Mouse (Mus musculus) limb, embryonic 12.5 days (tissue): ENCODE measurements at regions not wholly inside any gene's neighbourhood (a gene's known extent, or its start where the extent isn't known, plus 50 kb on each side); places are given as distances from the start of the nearest gene placed in this dataset.
A peak's percentile ranks its signal among the peaks of the same experiment; 100 is the strongest.

Experiments used
- ATAC-seq: fragments of 200-750 bp; cut with Nextera tagmentation; 2 replicates; pipeline ENCODE4 v1.8.0; 2017; ENCODE audit warnings: low read depth, moderate TSS enrichment; ENCODE audit not compliant: insufficient number of reproducible peaks, insufficient read depth, low FRiP score, low TSS enrichment
- H3K27ac ChIP-seq: fragments of 300-500 bp; sonication (generic); 2 replicates; pipeline ENCODE4 v1.5.1; 2016; ENCODE audit warnings: mild to moderate bottlenecking, moderate library complexity
- H3K27me3 ChIP-seq: fragments of 300-500 bp; sonication (generic); 2 replicates; pipeline ENCODE4 v1.6.1; 2016; ENCODE audit warnings: mild to moderate bottlenecking, moderate library complexity
- H3K36me3 ChIP-seq: fragments of 300-500 bp; sonication (generic); 2 replicates; pipeline ENCODE4 v1.6.1; 2016; ENCODE audit warnings: mild to moderate bottlenecking, moderate library complexity
- H3K4me1 ChIP-seq: fragments of 300-500 bp; sonication (generic); replicated peaks from 2 replicates; pipeline ENCODE4 v1.6.1; 2016
- H3K4me2 ChIP-seq: fragments of 300-500 bp; sonication (generic); 2 replicates; pipeline ENCODE4 v1.6.1; 2016; ENCODE audit warnings: mild to moderate bottlenecking, moderate library complexity
- H3K4me3 ChIP-seq: fragments of 300-500 bp; sonication (generic); replicated peaks from 2 replicates; pipeline ENCODE4 v1.5.1; 2016; ENCODE audit warnings: mild to moderate bottlenecking
- H3K9ac ChIP-seq: fragments of 300-500 bp; sonication (generic); replicated peaks from 2 replicates; pipeline ENCODE4 v1.6.1; 2016; ENCODE audit warnings: mild to moderate bottlenecking, moderate library complexity
- H3K9me3 ChIP-seq: fragments of 300-500 bp; sonication (generic); 2 replicates; pipeline ENCODE4 v1.6.1; 2016; ENCODE audit warnings: mild to moderate bottlenecking, moderate library complexity
- WGBS: fragments of 180-500 bp; shearing (Covaris S2); methylation state at CpG from one replicate; pipeline ENCODE4 v1.1.7; 2016; 5-methylcytosine and 5-hydroxymethylcytosine counted together

DNA sequence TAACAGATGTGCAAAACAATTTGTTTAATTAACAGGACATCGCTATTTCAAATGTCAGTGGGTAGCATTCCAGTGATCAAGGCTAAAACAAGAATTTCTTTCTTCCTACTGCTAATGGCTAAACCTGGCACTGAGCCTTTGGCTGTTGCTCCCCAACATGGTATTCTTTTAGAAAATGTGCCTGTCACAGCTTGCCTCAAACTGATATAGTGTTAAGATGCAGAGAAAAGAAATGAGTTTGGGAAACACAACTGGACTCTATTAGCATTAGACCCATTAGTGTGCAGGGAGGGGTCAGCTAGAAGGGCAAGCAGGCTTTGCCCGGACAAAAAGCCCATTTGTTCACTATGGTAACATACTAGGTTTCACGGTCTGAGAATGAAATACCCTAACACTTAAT, 297.8 kb downstream of the Nova1 start:
- no peak for ATAC-seq
- Histone ChIP-seq H3K27me3 (no peaks in the 10 kb centered on the region), H3K36me3 (no peaks in the 10 kb centered on the region), H3K4me1 (no peaks in the 10 kb centered on the region), H3K27ac (no peak overlapping the region), H3K4me3 (no peak overlapping the region), H3K9me3 (no peaks in the 10 kb centered on the region), H3K9ac (no peak overlapping the region), H3K4me2 (no peak overlapping the region)
- 27% methylated on average over 3 of the region's 3 CpGs for WGBS

GRCm38 (mm10) chr12:46507829-46508228, 310.9 kb downstream of the Nova1 start:
- Histone ChIP-seq H3K4me2 (no peak overlapping the region), H3K27me3 (no peaks in the 10 kb centered on the region), H3K27ac (no peak overlapping the region), H3K9me3 (0 out of 2 replicates have a peak, but pooled peaks cover 4% of the 10 kb centered on the region), H3K4me1 (no peaks in the 10 kb centered on the region), H3K36me3 (no peaks in the 10 kb centered on the region), H3K9ac (no peak overlapping the region), H3K4me3 (no peak overlapping the region)
- 94% methylated on average over 3 of the region's 3 CpGs for WGBS
- no peak for ATAC-seq

DNA sequence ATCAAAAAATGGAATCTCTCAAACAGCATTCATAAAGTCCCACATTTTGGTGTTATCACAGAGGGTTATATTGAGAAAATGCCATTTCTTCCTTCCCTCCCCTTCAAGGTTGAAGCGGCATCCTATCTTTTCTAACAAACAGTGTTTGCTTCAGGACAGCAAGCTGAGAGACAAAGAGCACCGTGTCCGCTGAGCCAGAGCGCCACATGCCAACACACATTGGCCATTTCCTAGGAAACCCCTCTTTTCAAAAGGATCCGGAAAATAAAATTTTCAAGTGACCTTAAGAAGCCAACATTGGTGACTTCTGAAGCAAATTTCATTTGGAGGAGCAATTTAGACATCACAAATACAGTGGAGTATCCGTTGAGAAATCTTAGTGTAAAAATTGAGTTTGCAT, 326.3 kb downstream of the Nova1 start:
- H3K36me3 ChIP-seq: no peaks in the 10 kb centered on the region
- no peak overlapping the region for H3K4me2 ChIP-seq
- H3K9me3 ChIP-seq: no peaks in the 10 kb centered on the region
- no peaks in the 10 kb centered on the region for H3K27me3 ChIP-seq
- no peaks in the 10 kb centered on the region for H3K4me1 ChIP-seq
- H3K9ac ChIP-seq: no peak overlapping the region
- no peak for ATAC-seq
- no peak overlapping the region for H3K27ac ChIP-seq
- 93% methylated on average over 6 of the region's 6 CpGs for WGBS
- H3K4me3 ChIP-seq: no peak overlapping the region

DNA sequence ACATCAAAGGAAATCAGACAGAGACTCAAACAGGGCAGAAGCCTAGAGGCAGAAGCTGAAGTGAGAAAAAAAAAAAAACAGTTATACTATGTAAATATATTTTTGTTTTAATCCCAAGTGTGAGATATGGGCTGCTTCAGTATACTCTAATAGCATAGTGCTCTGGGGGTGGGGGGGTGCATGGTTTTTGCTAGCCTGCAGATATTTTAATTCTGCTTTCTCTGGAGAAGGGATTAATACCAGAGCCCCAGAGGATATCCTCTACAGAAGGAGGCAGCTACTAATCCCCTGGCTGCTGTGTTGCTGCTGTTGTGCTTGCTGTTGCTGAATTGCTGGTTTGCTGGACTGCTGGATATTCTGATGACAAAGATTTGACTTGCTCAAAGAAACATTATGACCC, 367.8 kb downstream of the Nova1 start:
- ATAC-seq: no peak
- Histone ChIP-seq H3K9ac (no peak overlapping the region), H3K4me2 (no peak overlapping the region), H3K4me3 (no peak overlapping the region), H3K27me3 (no peaks in the 10 kb centered on the region), H3K4me1 (no peaks in the 10 kb centered on the region), H3K36me3 (no peaks in the 10 kb centered on the region), H3K27ac (no peak overlapping the region), H3K9me3 (no peaks in the 10 kb centered on the region)

GRCm38 (mm10) chr12:46444644-46445313, 373.9 kb downstream of the Nova1 start:
- Histone ChIP-seq H3K36me3 (no peaks in the 10 kb centered on the region), H3K4me3 (no peak overlapping the region), H3K27me3 (no peaks in the 10 kb centered on the region), H3K4me2 (no peak overlapping the region), H3K9me3 (no peaks in the 10 kb centered on the region), H3K27ac (no peak overlapping the region), H3K9ac (no peak overlapping the region), H3K4me1 (no peaks in the 10 kb centered on the region)
- ATAC-seq: no peak
- WGBS: 80% methylated on average over 7 of the region's 7 CpGs

GRCm38 (mm10) chr12:46419591-46419990, 399.1 kb downstream of the Nova1 start:
- H3K9me3 ChIP-seq: no peaks in the 10 kb centered on the region
- H3K27ac ChIP-seq: no peak overlapping the region
- H3K4me2 ChIP-seq: no peak overlapping the region
- no peak overlapping the region for H3K9ac ChIP-seq
- H3K36me3 ChIP-seq: no peaks in the 10 kb centered on the region
- 89% methylated on average over 4 of the region's 4 CpGs for WGBS
- ATAC-seq: no peak
- no peaks in the 10 kb centered on the region for H3K27me3 ChIP-seq
- no peak overlapping the region for H3K4me3 ChIP-seq
- H3K4me1 ChIP-seq: no peaks in the 10 kb centered on the region

GRCm38 (mm10) chr12:46418990-46419389, 399.7 kb downstream of the Nova1 start:
- WGBS: 88% methylated on average over 4 of the region's 4 CpGs
- Histone ChIP-seq H3K36me3 (no peaks in the 10 kb centered on the region), H3K27ac (no peak overlapping the region), H3K4me3 (no peak overlapping the region), H3K4me2 (no peak overlapping the region), H3K27me3 (no peaks in the 10 kb centered on the region), H3K9me3 (no peaks in the 10 kb centered on the region), H3K4me1 (no peaks in the 10 kb centered on the region), H3K9ac (no peak overlapping the region)
- ATAC-seq: no peak

DNA sequence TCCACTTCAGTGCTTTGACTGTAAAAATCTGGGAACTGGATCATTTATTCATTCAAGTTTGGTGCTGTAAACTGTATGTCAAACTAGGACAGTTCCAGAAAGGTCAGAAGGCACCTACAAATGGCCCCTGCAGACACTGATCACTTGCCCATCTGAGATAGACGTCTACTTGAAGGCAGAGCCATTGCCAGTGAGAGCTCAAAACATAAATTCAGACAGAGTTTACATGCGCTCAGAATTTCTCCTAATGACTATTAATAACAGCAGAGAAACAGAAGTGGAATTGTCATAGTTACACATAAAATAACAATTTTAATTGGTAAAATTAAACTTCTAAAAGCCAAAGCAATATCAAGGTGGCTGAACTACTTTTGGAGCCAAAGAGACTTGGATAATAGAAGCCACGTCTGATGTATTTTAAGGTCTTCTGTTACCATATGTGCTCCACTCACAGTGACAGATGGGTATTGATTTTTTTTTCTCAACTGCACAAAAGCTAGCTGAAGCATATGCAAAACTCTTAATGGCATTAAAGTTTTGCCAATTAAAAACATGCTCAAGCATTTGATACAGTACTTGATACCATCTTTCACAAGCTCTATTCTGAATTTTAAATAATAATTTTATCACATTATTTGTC, 401.8 kb downstream of the Nova1 start:
- H3K4me1 ChIP-seq: no peaks in the 10 kb centered on the region
- no peak overlapping the region for H3K4me3 ChIP-seq
- no peak overlapping the region for H3K27ac ChIP-seq
- no peak overlapping the region for H3K9ac ChIP-seq
- no peak overlapping the region for H3K4me2 ChIP-seq
- no peaks in the 10 kb centered on the region for H3K9me3 ChIP-seq
- no peaks in the 10 kb centered on the region for H3K36me3 ChIP-seq
- no peaks in the 10 kb centered on the region for H3K27me3 ChIP-seq
- ATAC-seq: no peak
- 75% methylated on average over 3 of the region's 3 CpGs for WGBS

DNA sequence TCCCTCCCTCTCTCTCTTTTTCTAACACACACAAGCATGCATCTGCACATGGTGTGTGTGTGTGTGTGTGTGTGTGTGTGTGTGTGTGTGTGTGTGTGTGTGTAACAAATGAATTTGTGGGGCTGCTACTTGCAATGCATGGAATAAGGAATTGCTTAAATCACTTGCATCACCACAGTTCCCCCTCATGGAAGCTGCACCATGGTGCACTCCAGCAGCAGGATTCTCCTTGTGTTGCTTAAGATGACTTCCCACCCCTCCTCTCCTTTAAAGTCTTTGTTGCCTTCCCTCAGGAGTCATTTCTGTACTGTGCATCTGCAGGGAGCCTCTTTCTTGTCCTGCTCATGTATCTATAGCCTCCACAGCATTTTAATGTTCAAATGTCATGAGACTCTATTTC, 402.5 kb downstream of the Nova1 start:
- no peak overlapping the region for H3K27ac ChIP-seq
- H3K4me1 ChIP-seq: no peaks in the 10 kb centered on the region
- no peak overlapping the region for H3K9ac ChIP-seq
- no peaks in the 10 kb centered on the region for H3K36me3 ChIP-seq
- ATAC-seq: no peak
- H3K27me3 ChIP-seq: no peaks in the 10 kb centered on the region
- H3K4me3 ChIP-seq: no peak overlapping the region
- no peak overlapping the region for H3K4me2 ChIP-seq
- no peaks in the 10 kb centered on the region for H3K9me3 ChIP-seq

GRCm38 (mm10) chr12:46405674-46406073, 413.1 kb downstream of the Nova1 start:
- H3K27ac ChIP-seq: no peak overlapping the region

DNA sequence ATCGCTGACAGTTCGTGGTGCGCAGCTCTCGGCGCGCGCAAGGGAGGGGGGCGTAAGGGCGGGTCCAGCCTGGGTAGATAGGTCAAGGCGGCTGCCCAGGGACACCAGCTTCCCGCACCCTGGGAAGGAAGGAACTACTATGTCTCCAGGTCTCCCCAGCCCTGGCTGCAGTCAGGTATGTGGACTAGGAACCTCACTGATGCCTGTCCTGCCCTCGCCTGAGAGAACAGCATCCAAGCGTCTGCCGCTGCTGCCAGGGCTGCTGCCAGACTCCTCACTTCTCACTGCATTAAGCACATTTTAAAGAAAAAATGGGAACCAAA, 419.1 kb downstream of the Nova1 start:
- Histone ChIP-seq H3K4me1 (no peaks in the 10 kb centered on the region), H3K9ac (peak overlapping the region; percentile 57), H3K27me3 (peaks cover 14% of the 10 kb centered on the region), H3K4me2 (peak overlapping the region; percentile 78), H3K4me3 (peak overlapping the region; percentile 51), H3K36me3 (no peaks in the 10 kb centered on the region), H3K27ac (no peak overlapping the region), H3K9me3 (no peaks in the 10 kb centered on the region)
- ATAC-seq: peak; percentile 62; the same call in 1 of the 2 replicates
- 0% methylated on average over 13 of the region's 14 CpGs for whole genome bisulfite sequencing

More at GRCm38 (mm10) chr12:46405674-46406073, 413.1 kb downstream of the Nova1 start:
- Histone ChIP-seq H3K9ac (no peak overlapping the region), H3K27me3 (peaks cover 5% of the 10 kb centered on the region), H3K4me2 (no peak overlapping the region), H3K36me3 (no peaks in the 10 kb centered on the region), H3K4me1 (no peaks in the 10 kb centered on the region), H3K9me3 (no peaks in the 10 kb centered on the region), H3K4me3 (no peak overlapping the region)
- ATAC-seq: no peak
